Mouse (Mus musculus) ES-E14 (cell line): ENCODE results near the gene Phldb3.

ENCODE experiments used
- HCFC1 ChIP-seq: IDR thresholded peaks from 2 replicates; pipeline ENCODE4 v1.6.1; 2012; ENCODE audit warnings: low read length, inconsistent platforms, borderline replicate concordance; ENCODE audit not compliant: insufficient read depth
- ZNF384 ChIP-seq: IDR thresholded peaks from 2 replicates; pipeline ENCODE4 v1.6.1; 2012; ENCODE audit warnings: low read depth, low read length, inconsistent platforms

- TF ChIP-seq ZNF384 = no peak
- no peak for TF ChIP-seq HCFC1
Measured at GRCm38 (mm10) chr7:24659737-24660357, 49.3 kb downstream of the Phldb3 start.
